Mouse (Mus musculus): ENCODE data around the gene Fblim1. TPM values are rescaled to one million over a fixed set of nuclear protein-coding genes. Genes with fewer than 3 reads are reported as not detected.

The Fblim1 gene
- polyA plus RNA-seq, 1 experiment from 2014 or later = 61.3 TPM

DNA sequence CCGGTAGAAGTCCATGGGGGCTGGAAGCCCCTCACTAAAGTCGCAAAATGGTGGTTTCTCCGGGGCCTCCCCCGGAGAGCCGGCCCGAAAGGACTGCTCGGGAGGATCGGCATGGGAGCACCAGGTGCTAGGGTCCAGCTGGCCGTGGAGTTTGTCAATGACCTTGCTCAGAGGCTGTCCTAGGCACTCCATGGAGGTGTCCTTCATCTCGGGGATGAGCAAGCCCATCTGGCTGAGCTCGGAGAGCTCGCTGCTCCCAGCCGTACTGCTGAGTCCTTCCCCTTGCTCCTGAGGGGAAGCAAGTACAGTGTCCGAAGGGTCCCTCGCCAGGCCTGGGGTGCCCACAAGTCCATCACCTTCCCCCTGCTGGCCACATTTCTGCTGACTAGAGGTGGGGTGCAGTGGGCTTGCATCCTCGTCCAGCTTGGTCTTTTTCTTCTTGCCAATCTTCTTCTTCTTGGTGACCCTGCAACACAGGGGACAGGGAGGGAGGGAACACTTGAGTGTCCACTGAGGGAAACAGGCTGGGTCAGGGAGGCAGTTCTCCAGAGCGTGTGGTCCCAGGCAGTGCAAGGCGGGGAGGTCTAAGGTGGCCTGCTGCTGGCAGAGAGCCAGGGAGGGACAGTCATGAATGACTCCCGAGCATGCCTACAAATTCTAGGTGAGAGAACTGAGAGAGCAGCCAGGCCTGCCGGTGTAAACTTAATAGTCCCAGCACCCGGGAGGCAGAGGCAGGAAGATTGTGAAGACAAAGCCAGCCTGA is 26.4 kb upstream of the Fblim1 start:
- Histone ChIP-seq H3K27ac (replicated peaks; ENCODE audit: low read depth, low read length) (no peak overlapping the region), H3K36me3 (replicated peaks; ENCODE audit: control insufficient read depth, insufficient read depth, low read depth, low read length) (peaks cover 27% of the 10 kb centered on the region), H3K4me3 (ENCODE audit: low read depth, low read length) (no peak overlapping the region), H3K4me1 (ENCODE audit: control insufficient read depth, insufficient read depth, low read length) (no peaks in the 10 kb centered on the region), H3K4me2 (ENCODE audit: low read depth, low read length) (no peak overlapping the region), H3K9me3 (replicated peaks; ENCODE audit: control insufficient read depth, low read length) (no peaks in the 10 kb centered on the region), H3K27me3 (ENCODE audit: control insufficient read depth, insufficient read depth, low read length) (no peaks in the 10 kb centered on the region), H3K9ac (replicated peaks; ENCODE audit: low read length) (no peak overlapping the region)
- DNase-seq (ENCODE audit: low spot score) (no peak), ATAC-seq (replicated peaks; ENCODE audit: insufficient number of reproducible peaks, low FRiP score, low TSS enrichment, low read depth) (no peak)
- 91% methylated on average over 21 of the region's 21 CpGs for WGBS

DNA sequence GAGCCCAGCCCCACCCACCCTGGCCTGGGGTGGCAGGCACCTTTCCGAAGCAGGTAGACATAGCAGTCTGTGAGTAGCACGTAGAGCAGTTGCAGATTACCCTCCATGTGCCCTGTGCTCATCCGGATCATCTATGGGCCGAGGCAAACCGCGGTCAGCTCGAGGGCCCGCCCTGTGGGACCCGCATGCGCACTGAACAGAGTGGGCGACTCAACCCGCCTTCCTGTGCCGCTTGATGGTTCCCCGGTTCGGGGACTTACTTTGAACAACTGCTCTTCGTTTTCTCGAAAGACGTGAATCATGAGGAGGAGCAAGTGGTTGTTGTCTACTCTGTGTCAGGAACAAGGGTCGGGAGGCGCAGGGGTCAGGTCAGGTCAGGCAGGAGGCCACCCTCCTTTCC is 25.4 kb upstream of the Fblim1 start:
- ATAC-seq (replicated peaks; ENCODE audit: insufficient number of reproducible peaks, low FRiP score, low TSS enrichment, low read depth) (no peak), DNase-seq (ENCODE audit: low spot score) (no peak)
- H3K4me2 ChIP-seq (ENCODE audit: low read depth, low read length) = no peak overlapping the region
- no peak overlapping the region for H3K9ac ChIP-seq (replicated peaks; ENCODE audit: low read length)
- no peaks in the 10 kb centered on the region for H3K4me1 ChIP-seq (ENCODE audit: control insufficient read depth, insufficient read depth, low read length)
- no peak overlapping the region for H3K4me3 ChIP-seq (ENCODE audit: low read depth, low read length)
- H3K9me3 ChIP-seq (replicated peaks; ENCODE audit: control insufficient read depth, low read length) = no peaks in the 10 kb centered on the region
- H3K27ac ChIP-seq (replicated peaks; ENCODE audit: low read depth, low read length) = no peak overlapping the region
- 94% methylated on average over 20 of the region's 20 CpGs for WGBS
- peaks cover 27% of the 10 kb centered on the region for H3K36me3 ChIP-seq (replicated peaks; ENCODE audit: control insufficient read depth, insufficient read depth, low read depth, low read length)
- no peaks in the 10 kb centered on the region for H3K27me3 ChIP-seq (ENCODE audit: control insufficient read depth, insufficient read depth, low read length)

DNA sequence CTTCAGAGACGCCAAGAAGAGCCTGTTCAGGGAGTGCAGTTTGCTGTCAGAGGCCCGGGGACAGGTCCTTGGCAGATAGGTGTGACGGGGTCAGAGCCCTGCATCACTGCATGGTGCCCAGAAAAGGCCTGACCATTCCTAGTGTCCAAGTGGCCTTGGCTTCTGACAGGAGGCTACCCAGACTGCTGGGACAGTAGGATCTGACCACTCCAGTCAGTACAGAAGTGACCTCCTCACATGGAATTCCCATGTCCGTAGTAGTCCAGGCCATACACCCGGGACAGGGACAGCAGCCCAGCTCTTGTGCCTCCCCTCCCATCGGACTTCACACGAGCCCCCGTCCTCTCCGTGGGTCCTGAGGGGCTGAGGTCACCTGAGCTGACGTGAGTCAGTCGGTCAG is 24.1 kb upstream of the Fblim1 start:
- Histone ChIP-seq H3K4me2 (ENCODE audit: low read depth, low read length) (no peak overlapping the region), H3K27me3 (ENCODE audit: control insufficient read depth, insufficient read depth, low read length) (no peaks in the 10 kb centered on the region), H3K4me1 (ENCODE audit: control insufficient read depth, insufficient read depth, low read length) (no peaks in the 10 kb centered on the region), H3K36me3 (replicated peaks; ENCODE audit: control insufficient read depth, insufficient read depth, low read depth, low read length) (peaks cover 27% of the 10 kb centered on the region), H3K9me3 (replicated peaks; ENCODE audit: control insufficient read depth, low read length) (no peaks in the 10 kb centered on the region), H3K27ac (replicated peaks; ENCODE audit: low read depth, low read length) (no peak overlapping the region), H3K4me3 (ENCODE audit: low read depth, low read length) (no peak overlapping the region), H3K9ac (replicated peaks; ENCODE audit: low read length) (no peak overlapping the region)
- 96% methylated on average over 11 of the region's 11 CpGs for WGBS
- no peak for ATAC-seq (replicated peaks; ENCODE audit: insufficient number of reproducible peaks, low FRiP score, low TSS enrichment, low read depth)
- DNase-seq (ENCODE audit: low spot score) = no peak

DNA sequence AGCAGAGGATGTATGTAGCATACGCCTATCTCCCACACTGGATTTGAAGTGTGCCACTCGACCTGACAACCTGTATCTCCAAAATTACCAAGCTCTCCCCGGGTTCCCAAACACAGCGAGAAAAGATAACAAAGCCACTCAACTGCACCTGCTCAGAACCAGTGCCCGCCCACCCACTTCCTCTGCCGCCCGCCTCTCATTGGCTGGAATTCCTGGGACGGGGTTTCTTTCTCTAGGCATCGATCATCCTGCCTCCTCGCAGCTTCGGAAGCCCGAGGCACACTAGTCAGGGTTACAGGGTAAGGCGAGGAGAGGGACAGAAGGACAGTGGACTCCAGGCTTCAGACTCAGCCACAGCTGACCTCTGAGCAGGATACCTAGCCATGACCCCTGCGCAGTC is 22.8 kb upstream of the Fblim1 start:
- Histone ChIP-seq H3K4me2 (ENCODE audit: low read depth, low read length) (no peak overlapping the region), H3K27ac (replicated peaks; ENCODE audit: low read depth, low read length) (no peak overlapping the region), H3K9me3 (replicated peaks; ENCODE audit: control insufficient read depth, low read length) (no peaks in the 10 kb centered on the region), H3K4me3 (ENCODE audit: low read depth, low read length) (no peak overlapping the region), H3K4me1 (ENCODE audit: control insufficient read depth, insufficient read depth, low read length) (no peaks in the 10 kb centered on the region), H3K36me3 (replicated peaks; ENCODE audit: control insufficient read depth, insufficient read depth, low read depth, low read length) (peaks cover 24% of the 10 kb centered on the region), H3K27me3 (ENCODE audit: control insufficient read depth, insufficient read depth, low read length) (no peaks in the 10 kb centered on the region), H3K9ac (replicated peaks; ENCODE audit: low read length) (no peak overlapping the region)
- 84% methylated on average over 14 of the region's 14 CpGs for WGBS
- DNase-seq (ENCODE audit: low spot score) (no peak), ATAC-seq (replicated peaks; ENCODE audit: insufficient number of reproducible peaks, low FRiP score, low TSS enrichment, low read depth) (no peak)

DNA sequence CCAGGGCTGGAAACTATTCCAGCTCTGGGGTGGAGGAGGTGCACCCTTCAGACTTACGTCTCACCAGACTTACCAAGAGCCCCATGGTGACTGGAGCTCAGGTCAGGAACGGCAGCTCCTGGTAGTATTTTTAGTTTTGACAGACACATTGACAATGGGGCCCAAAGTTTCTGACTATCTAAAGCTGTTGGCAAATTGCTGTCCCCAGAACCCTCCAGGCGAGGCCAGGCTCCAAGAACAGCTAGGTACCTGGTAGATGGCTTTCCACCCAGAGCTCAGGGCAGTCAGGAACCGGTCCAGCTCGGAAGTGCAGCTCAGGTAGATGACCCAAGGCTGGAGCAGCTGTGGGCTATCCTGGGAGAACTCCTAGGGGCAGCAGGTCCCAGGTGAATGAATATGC is 21.6 kb upstream of the Fblim1 start:
- DNase-seq (ENCODE audit: low spot score) = no peak
- Histone ChIP-seq H3K9me3 (replicated peaks; ENCODE audit: control insufficient read depth, low read length) (no peaks in the 10 kb centered on the region), H3K4me1 (ENCODE audit: control insufficient read depth, insufficient read depth, low read length) (no peaks in the 10 kb centered on the region), H3K27me3 (ENCODE audit: control insufficient read depth, insufficient read depth, low read length) (no peaks in the 10 kb centered on the region), H3K27ac (replicated peaks; ENCODE audit: low read depth, low read length) (no peak overlapping the region), H3K4me3 (ENCODE audit: low read depth, low read length) (no peak overlapping the region), H3K36me3 (replicated peaks; ENCODE audit: control insufficient read depth, insufficient read depth, low read depth, low read length) (peaks cover 24% of the 10 kb centered on the region), H3K4me2 (ENCODE audit: low read depth, low read length) (no peak overlapping the region), H3K9ac (replicated peaks; ENCODE audit: low read length) (no peak overlapping the region)
- WGBS = 88% methylated on average over 5 of the region's 5 CpGs
- no peak for ATAC-seq (replicated peaks; ENCODE audit: insufficient number of reproducible peaks, low FRiP score, low TSS enrichment, low read depth)

DNA sequence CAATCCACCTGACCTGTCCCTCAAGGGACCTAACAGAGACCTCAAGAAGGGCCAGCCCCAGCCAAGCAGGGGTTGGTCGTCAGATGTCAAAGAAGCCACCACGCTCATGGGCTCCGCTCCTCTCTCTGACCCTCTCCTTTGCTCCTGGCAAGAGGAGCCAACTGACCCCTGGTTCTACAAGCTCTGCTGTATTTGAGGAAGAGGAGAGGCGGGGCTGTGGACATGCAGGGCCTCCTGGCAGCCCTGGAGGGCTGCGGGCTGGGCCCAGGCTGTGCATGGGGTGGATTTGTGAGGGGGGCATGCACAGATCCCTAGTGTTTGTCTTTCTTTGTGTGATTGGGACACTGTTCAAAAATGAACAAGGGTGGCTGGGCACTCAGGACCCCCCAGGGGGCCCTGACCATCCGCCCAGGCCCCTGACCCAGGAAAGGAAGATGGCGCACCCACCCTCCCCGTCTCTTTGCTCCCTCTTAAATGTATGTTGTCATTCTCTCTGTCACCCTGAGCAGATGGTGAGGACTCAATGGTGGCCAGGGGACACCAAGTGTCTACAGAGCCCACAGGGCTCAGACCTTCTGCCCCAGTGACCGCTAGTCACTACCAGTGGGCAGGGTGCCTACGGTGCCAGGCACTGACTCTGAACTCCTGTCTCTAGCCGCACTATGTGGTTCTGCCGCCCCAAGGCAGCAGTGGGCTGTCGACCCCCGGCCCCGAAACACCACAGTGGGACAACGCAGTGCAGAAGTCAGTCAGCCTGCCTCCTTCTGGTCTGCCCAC is 20.1 kb upstream of the Fblim1 start:
- Histone ChIP-seq H3K27me3 (ENCODE audit: control insufficient read depth, insufficient read depth, low read length) (no peaks in the 10 kb centered on the region), H3K9ac (replicated peaks; ENCODE audit: low read length) (no peak overlapping the region), H3K36me3 (replicated peaks; ENCODE audit: control insufficient read depth, insufficient read depth, low read depth, low read length) (peaks cover 13% of the 10 kb centered on the region), H3K4me3 (ENCODE audit: low read depth, low read length) (no peak overlapping the region), H3K4me2 (ENCODE audit: low read depth, low read length) (no peak overlapping the region), H3K9me3 (replicated peaks; ENCODE audit: control insufficient read depth, low read length) (no peaks in the 10 kb centered on the region), H3K27ac (replicated peaks; ENCODE audit: low read depth, low read length) (0 out of 2 replicates have a peak overlapping the region, but pooled peaks have one; percentile 9), H3K4me1 (ENCODE audit: control insufficient read depth, insufficient read depth, low read length) (no peaks in the 10 kb centered on the region)
- ATAC-seq (replicated peaks; ENCODE audit: insufficient number of reproducible peaks, low FRiP score, low TSS enrichment, low read depth) (no peak), DNase-seq (ENCODE audit: low spot score) (no peak)
- 88% methylated on average over 16 of the region's 16 CpGs for WGBS

DNA sequence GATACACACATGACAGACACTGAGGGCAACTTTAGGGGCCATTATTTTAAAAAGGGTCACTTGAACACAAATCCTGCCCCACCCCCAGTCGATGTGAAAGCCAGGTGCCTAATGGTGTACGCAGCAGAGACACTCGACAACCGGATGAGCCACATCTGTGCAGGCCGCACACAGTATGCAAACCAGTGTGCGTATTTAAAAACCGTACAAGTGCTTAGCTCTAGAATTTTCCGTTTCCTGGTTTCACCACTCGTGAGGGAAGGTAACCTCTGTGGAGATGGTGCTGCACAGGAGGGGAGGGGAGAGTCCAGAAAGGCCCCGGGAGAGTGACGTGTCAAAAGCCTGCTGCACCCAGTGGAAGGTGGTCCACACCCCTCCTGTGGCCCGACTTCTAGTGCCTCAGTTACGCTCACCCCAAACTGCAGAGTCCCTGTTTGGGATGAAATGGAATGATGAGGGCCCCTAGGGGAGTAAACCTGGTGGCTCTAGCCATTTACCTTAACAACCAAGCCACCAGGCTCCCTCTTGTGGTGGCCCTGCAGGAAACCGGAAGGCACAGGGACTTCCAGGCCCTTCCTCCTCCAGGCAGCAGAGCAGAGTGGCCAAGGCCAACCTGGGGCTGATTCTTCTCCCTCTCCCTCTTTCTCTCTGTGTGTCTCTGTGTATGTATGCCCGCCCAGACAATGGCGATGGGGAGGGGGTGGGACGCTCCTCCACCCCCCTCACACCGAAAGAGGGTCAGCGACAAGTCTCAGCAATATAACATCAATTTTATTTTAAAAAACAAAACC is 19.3 kb upstream of the Fblim1 start:
- WGBS = 71% methylated on average over 19 of the region's 19 CpGs
- ATAC-seq (replicated peaks; ENCODE audit: insufficient number of reproducible peaks, low FRiP score, low TSS enrichment, low read depth) = no peak
- peaks cover 11% of the 10 kb centered on the region for H3K36me3 ChIP-seq (replicated peaks; ENCODE audit: control insufficient read depth, insufficient read depth, low read depth, low read length)

More for the DNA sequence above, 19.3 kb upstream of the Fblim1 start:
- Histone ChIP-seq H3K27ac (replicated peaks; ENCODE audit: low read depth, low read length) (no peak overlapping the region), H3K9ac (replicated peaks; ENCODE audit: low read length) (no peak overlapping the region), H3K4me2 (ENCODE audit: low read depth, low read length) (no peak overlapping the region), H3K4me3 (ENCODE audit: low read depth, low read length) (no peak overlapping the region), H3K27me3 (ENCODE audit: control insufficient read depth, insufficient read depth, low read length) (no peaks in the 10 kb centered on the region), H3K4me1 (ENCODE audit: control insufficient read depth, insufficient read depth, low read length) (no peaks in the 10 kb centered on the region), H3K9me3 (replicated peaks; ENCODE audit: control insufficient read depth, low read length) (no peaks in the 10 kb centered on the region)
- peak; percentile 40 for DNase-seq (ENCODE audit: low spot score)

All from embryonic facial prominence, embryonic 11.5 days (tissue).